Mouse (Mus musculus) midbrain, postnatal 0 days (tissue): Measurements from ENCODE around the gene Sumo1. TPM values are rescaled to one million over a fixed set of nuclear protein-coding genes. Genes with fewer than 3 reads are reported as not detected.
A peak's percentile ranks its signal among the peaks of the same experiment; 100 is the strongest.

ENCODE experiments used
- ATAC-seq: fragments of 200-750 bp; cut with Nextera tagmentation; 2 replicates; pipeline ENCODE4 v1.8.0; 2017; ENCODE audit warnings: moderate number of reproducible peaks, mild to moderate bottlenecking, moderate TSS enrichment, moderate library complexity; ENCODE audit not compliant: low FRiP score
- DNase-seq: peaks from one replicate; pipeline ENCODE4 v3.0.0-alpha.2; 2015; ENCODE audit warnings: low spot score
- H3K27ac ChIP-seq: fragments of 300-500 bp; sonication (generic); 2 replicates; pipeline ENCODE4 v1.5.1; 2014; ENCODE audit warnings: low read depth, mild to moderate bottlenecking, low read length, mixed read lengths
- H3K27me3 ChIP-seq: fragments of 300-500 bp; sonication (generic); 2 replicates; pipeline ENCODE4 v1.6.1; 2014; ENCODE audit warnings: low read length, control low read depth, mixed read lengths; ENCODE audit not compliant: insufficient read depth
- H3K36me3 ChIP-seq: fragments of 300-500 bp; sonication (generic); 2 replicates; pipeline ENCODE4 v1.6.1; 2014; ENCODE audit warnings: low read length, control low read depth, mixed read lengths; ENCODE audit not compliant: insufficient read depth
- H3K4me1 ChIP-seq: fragments of 300-500 bp; sonication (generic); 2 replicates; pipeline ENCODE4 v1.6.1; 2014; ENCODE audit warnings: mild to moderate bottlenecking, control low read depth, antibody characterized with exemption, low read length, mixed read lengths; ENCODE audit not compliant: insufficient read depth
- H3K4me2 ChIP-seq: fragments of 300-500 bp; sonication (generic); 2 replicates; pipeline ENCODE4 v1.6.1; 2014; ENCODE audit warnings: low read depth, mild to moderate bottlenecking, low read length, mixed read lengths; ENCODE audit not compliant: poor library complexity, severe bottlenecking
- H3K4me3 ChIP-seq: fragments of 300-500 bp; sonication (generic); 2 replicates; pipeline ENCODE4 v1.5.1; 2014; ENCODE audit warnings: low read depth, mild to moderate bottlenecking, low read length, moderate library complexity
- H3K9ac ChIP-seq: fragments of 300-500 bp; sonication (generic); replicated peaks from 2 replicates; pipeline ENCODE4 v1.6.1; 2014; ENCODE audit warnings: mild to moderate bottlenecking, low read length, moderate library complexity, mixed read lengths; ENCODE audit not compliant: poor library complexity, severe bottlenecking
- H3K9me3 ChIP-seq: fragments of 300-500 bp; sonication (generic); 2 replicates; pipeline ENCODE4 v1.6.1; 2016; ENCODE audit warnings: low read length, control low read depth
- CTCF ChIP-seq: IDR thresholded peaks from 2 replicates; pipeline ENCODE4 v1.5.1; 2016; ENCODE audit warnings: antibody characterized with exemption, mild to moderate bottlenecking
- WGBS: fragments of 180-500 bp; shearing (Covaris S2); extraction: QIAGEN DNeasy Blood & Tissue Kit; methylation state at CpG from one replicate; pipeline ENCODE4 v1.1.7; 2014; 5-methylcytosine and 5-hydroxymethylcytosine counted together
- polyA plus RNA-seq: library from polyadenylated mRNA; unstranded; fragments of >200 nt; fragmentation: Nextera tagmentation; extraction: Ambion mirVana; gene quantifications from 2 replicates; pipeline ENCODE4 v1.2.1, GENCODE M21; 2015
- total RNA-seq: library from RNA; depleted of rRNA; stranded (reverse); fragments of >200 nt; gene quantifications from 2 replicates; pipeline ENCODE4 v1.2.3, GENCODE M21; 2014; rRNA removed

Gene Sumo1
- total RNA-seq (81.6 and 124 TPM in 2 replicates), polyA plus RNA-seq (304 and 319 TPM in 2 replicates)

DNA sequence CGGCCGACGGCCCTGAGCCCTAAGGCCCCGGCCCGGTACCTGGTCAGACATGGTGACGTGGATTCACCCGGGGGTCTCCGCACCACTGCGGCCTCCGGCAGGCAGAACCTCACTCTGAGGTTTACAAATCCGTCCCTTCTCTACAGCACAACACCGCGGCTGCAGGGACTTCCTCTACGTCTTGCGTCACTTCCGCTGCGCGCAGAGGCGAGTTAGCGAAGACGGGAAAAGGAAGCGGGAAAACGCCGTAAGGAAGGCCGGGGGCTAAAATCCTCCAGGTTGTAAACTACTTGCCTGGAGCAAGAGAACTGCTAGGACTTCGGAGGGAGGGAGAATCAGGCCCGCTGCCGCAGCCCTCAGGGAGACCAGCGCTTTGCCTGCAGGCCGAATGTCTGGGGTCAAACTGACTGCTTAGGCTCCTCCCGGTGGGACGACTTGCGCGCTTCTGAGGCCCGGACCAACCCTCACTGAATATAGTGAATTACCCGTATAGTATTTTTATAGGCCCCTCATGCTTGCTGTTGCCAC is at the start of gene Sumo1:
Gene Sumo1, minus strand, starts transcription at position 194 of the 528 bp plus-strand sequence.
- H3K36me3 ChIP-seq: no peaks in the 10 kb centered on the region
- H3K4me1 ChIP-seq: no peaks in the 10 kb centered on the region
- no peaks in the 10 kb centered on the region for H3K9me3 ChIP-seq
- H3K27me3 ChIP-seq: no peaks in the 10 kb centered on the region
- H3K27ac ChIP-seq: peak within 1 kb of the TSS; percentile 85
- H3K9ac ChIP-seq: peak within 1 kb of the TSS; percentile 96
- peak within 1 kb of the TSS; percentile 96 for H3K4me3 ChIP-seq
- peak within 1 kb of the TSS; percentile 85 for H3K4me2 ChIP-seq
- DNase-seq (peak; percentile 95), ATAC-seq (peak; percentile 95)
- no peak for TF ChIP-seq CTCF
- under 1% methylated on average over 36 of the region's 36 CpGs for WGBS

DNA sequence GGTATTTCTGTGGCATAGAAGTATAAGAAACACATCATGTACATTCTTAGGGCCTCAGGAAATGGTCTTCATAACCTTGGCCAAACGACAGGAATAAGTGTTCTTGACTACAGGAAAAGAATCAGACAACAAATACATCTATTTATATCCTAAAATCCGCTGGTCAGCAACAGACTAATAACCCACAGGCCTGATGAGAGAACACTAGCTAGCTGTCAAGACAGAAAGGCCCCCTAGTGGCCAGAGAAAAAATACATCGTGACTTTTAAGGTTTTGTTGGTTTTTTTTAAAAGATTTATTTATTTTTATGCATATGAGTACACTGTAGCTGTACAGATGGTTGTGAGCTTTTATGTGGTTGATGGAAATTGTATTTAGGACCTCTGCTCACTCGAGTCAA is 49.3 kb upstream of the Sumo1 start:
- peak; percentile 67 for DNase-seq
- H3K36me3 ChIP-seq: peaks cover 9% of the 10 kb centered on the region; the same call in 1 of the 2 replicates
- no peak overlapping the region for H3K4me2 ChIP-seq
- no peak overlapping the region for H3K27ac ChIP-seq
- H3K4me3 ChIP-seq: no peak overlapping the region
- 54% methylated on average over 4 of the region's 4 CpGs for WGBS
- ATAC-seq: no peak
- H3K4me1 ChIP-seq: no peaks in the 10 kb centered on the region
- peak; percentile 72 for TF ChIP-seq CTCF
- no peaks in the 10 kb centered on the region for H3K9me3 ChIP-seq
- no peaks in the 10 kb centered on the region for H3K27me3 ChIP-seq
- no peak overlapping the region for H3K9ac ChIP-seq

DNA sequence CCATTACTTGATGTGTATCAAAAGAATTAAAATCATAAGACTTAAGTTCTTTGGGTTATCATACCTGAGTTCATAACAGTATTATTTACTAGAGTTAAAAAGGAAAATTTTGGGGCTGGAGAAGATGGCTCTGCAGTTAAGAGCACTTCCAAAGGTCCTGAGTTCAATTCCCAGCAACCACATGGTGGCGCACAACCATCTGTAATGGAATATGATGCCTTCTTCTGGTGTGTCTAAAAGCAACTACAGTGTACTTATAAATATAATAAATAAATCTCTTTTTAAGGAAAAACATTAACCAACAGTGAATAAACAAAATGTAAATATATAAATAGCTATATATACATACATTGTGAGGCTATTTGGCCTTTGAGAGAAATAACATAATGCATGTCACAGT is 31.1 kb upstream of the Sumo1 start:
- Histone ChIP-seq H3K27me3 (no peaks in the 10 kb centered on the region), H3K36me3 (peaks cover 44% of the 10 kb centered on the region), H3K4me1 (no peaks in the 10 kb centered on the region), H3K9me3 (no peaks in the 10 kb centered on the region), H3K9ac (no peak overlapping the region), H3K27ac (no peak overlapping the region), H3K4me2 (no peak overlapping the region), H3K4me3 (no peak overlapping the region)
- DNase-seq (no peak), ATAC-seq (no peak)
- peak; percentile 55 for TF ChIP-seq CTCF
- WGBS: 100% methylated on average over 1 of the region's 1 CpGs

GRCm38 (mm10) chr1:59698207-59698606 is 27.6 kb upstream of the Sumo1 start:
- no peak for DNase-seq
- no peak overlapping the region for H3K27ac ChIP-seq
- no peak for ATAC-seq
- no peaks in the 10 kb centered on the region for H3K27me3 ChIP-seq
- H3K9ac ChIP-seq: no peak overlapping the region
- H3K9me3 ChIP-seq: no peaks in the 10 kb centered on the region
- 97% methylated on average over 3 of the region's 3 CpGs for WGBS
- H3K4me3 ChIP-seq: no peak overlapping the region
- H3K36me3 ChIP-seq: peaks cover 39% of the 10 kb centered on the region
- H3K4me1 ChIP-seq: no peaks in the 10 kb centered on the region
- no peak overlapping the region for H3K4me2 ChIP-seq
- no peak for TF ChIP-seq CTCF

DNA sequence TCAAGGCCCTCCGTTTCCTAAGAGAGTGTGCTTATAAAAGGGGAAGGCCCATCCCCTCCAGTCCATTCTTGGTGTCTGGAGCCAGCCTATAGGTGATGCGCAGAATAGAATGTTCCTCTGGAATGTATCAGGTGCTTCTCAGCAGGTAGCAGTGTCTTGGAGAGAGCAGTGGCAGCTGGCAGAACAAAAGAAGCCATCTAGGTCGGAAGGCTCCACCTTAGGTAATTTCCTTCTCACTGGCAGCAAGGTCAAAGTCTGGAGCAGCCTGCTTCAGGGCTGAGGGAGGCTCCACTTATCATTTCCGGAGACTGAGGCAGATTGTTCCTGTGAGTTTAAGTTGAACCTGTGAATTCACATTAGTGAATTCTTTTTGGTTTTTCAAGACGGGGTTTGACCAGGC is 27.1 kb upstream of the Sumo1 start:
- WGBS: 86% methylated on average over 5 of the region's 5 CpGs
- no peaks in the 10 kb centered on the region for H3K9me3 ChIP-seq

GRCm38 (mm10) chr1:59690467-59690866 is 19.8 kb upstream of the Sumo1 start:
- Histone ChIP-seq H3K36me3 (peaks cover 3% of the 10 kb centered on the region; the same call in 1 of the 2 replicates), H3K9ac (no peak overlapping the region), H3K4me2 (no peak overlapping the region), H3K27ac (no peak overlapping the region), H3K4me1 (peaks cover 10% of the 10 kb centered on the region), H3K27me3 (no peaks in the 10 kb centered on the region), H3K9me3 (no peaks in the 10 kb centered on the region), H3K4me3 (no peak overlapping the region)
- ATAC-seq: no peak
- TF ChIP-seq CTCF: 0 out of 2 replicates have a peak, but pooled peaks have one; percentile 12
- 91% methylated on average over 5 of the region's 5 CpGs for WGBS
- DNase-seq: no peak

More for the DNA sequence above, 27.1 kb upstream of the Sumo1 start:
- Histone ChIP-seq H3K4me2 (no peak overlapping the region), H3K9ac (no peak overlapping the region), H3K27me3 (no peaks in the 10 kb centered on the region), H3K4me1 (no peaks in the 10 kb centered on the region), H3K4me3 (no peak overlapping the region), H3K27ac (no peak overlapping the region), H3K36me3 (peaks cover 39% of the 10 kb centered on the region)
- DNase-seq (no peak), ATAC-seq (no peak)
- no peak for TF ChIP-seq CTCF
